Mouse (Mus musculus) liver, embryonic 14.5 days (tissue): Measurements from ENCODE around the gene Rbfox1. TPM values are rescaled to one million over a fixed set of nuclear protein-coding genes. Genes with fewer than 3 reads are reported as not detected.

ENCODE experiments used
- ATAC-seq: fragments of 200-750 bp; cut with Nextera tagmentation; 2 replicates; pipeline ENCODE4 v1.8.0; 2017; ENCODE audit warnings: moderate number of reproducible peaks, mild to moderate bottlenecking, moderate library complexity; ENCODE audit not compliant: insufficient read depth
- DNase-seq, 3 experiments: peaks; one replicate each; pipeline ENCODE4 v3.0.0-alpha.2; 2012 to 2013; ENCODE audit warnings: low read depth in 3 of 3, low spot score in 3 of 3
- H3K27ac ChIP-seq: fragments of 300-500 bp; sonication (generic); 2 replicates; pipeline ENCODE4 v1.5.1; 2014; ENCODE audit warnings: moderate library complexity, mild to moderate bottlenecking, control low read depth, inconsistent platforms
- H3K27me3 ChIP-seq: fragments of 300-500 bp; sonication (generic); 2 replicates; pipeline ENCODE4 v1.6.1; 2014; ENCODE audit warnings: mild to moderate bottlenecking, low read length, moderate library complexity; ENCODE audit not compliant: control insufficient read depth, insufficient read depth
- H3K36me3 ChIP-seq: fragments of 300-500 bp; sonication (generic); replicated peaks from 2 replicates; pipeline ENCODE4 v1.6.1; 2014; ENCODE audit warnings: low read depth; ENCODE audit not compliant: control insufficient read depth, insufficient read depth
- H3K4me1 ChIP-seq, 2 experiments: fragments of 200-500 bp in 1 of 2; fragments of 300-500 bp in 1 of 2; sonication (generic) in 1 of 2; replicated peaks; 2 replicates each; pipeline ENCODE4 v1.6.1; 2012 to 2014; ENCODE audit warnings: antibody characterized with exemption in 1 of 2, inconsistent platforms in 1 of 2, low read length in 1 of 2; ENCODE audit not compliant: control insufficient read depth in 2 of 2, insufficient read depth in 2 of 2
- H3K4me2 ChIP-seq: fragments of 300-500 bp; sonication (generic); 2 replicates; pipeline ENCODE4 v1.6.1; 2014; ENCODE audit warnings: low read depth, mild to moderate bottlenecking, control low read depth, moderate library complexity
- H3K4me3 ChIP-seq, 2 experiments: fragments of 200-500 bp in 1 of 2; fragments of 300-500 bp in 1 of 2; sonication (generic) in 1 of 2; 2 replicates each; pipeline ENCODE4 v1.5.1; 2012 to 2014; ENCODE audit warnings: low read depth in 2 of 2, low read length in 2 of 2, mild to moderate bottlenecking in 2 of 2, control low read depth in 1 of 2, inconsistent platforms in 1 of 2, moderate library complexity in 1 of 2; ENCODE audit not compliant: insufficient read depth in 1 of 2
- H3K9ac ChIP-seq: fragments of 300-500 bp; sonication (generic); replicated peaks from 2 replicates; pipeline ENCODE4 v1.6.1; 2014; ENCODE audit warnings: mild to moderate bottlenecking, control low read depth, moderate library complexity
- H3K9me3 ChIP-seq: fragments of 300-500 bp; sonication (generic); 2 replicates; pipeline ENCODE4 v1.6.1; 2016; ENCODE audit warnings: low read length, mixed read lengths; ENCODE audit not compliant: control insufficient read depth
- CTCF ChIP-seq: IDR thresholded peaks from 2 replicates; pipeline ENCODE4 v1.5.1; 2016; ENCODE audit warnings: antibody characterized with exemption, low read depth, control low read depth
- EP300 ChIP-seq: IDR thresholded peaks from 2 replicates; pipeline ENCODE4 v1.6.1; 2016; ENCODE audit warnings: antibody characterized with exemption, low read depth
- WGBS: fragments of 180-500 bp; shearing (Covaris S2); extraction: QIAGEN DNeasy Blood & Tissue Kit; methylation state at CpG from one replicate; pipeline ENCODE4 v1.1.7; 2014; ENCODE audit not compliant: insufficient replicate concordance; 5-methylcytosine and 5-hydroxymethylcytosine counted together
- polyA plus RNA-seq, 2 experiments: library from polyadenylated mRNA; depleted of rRNA in 1 of 2; stranded (reverse) in 1 of 2; unstranded in 1 of 2; fragments of >200 nt; fragmentation: Nextera tagmentation in 1 of 2; extraction: Ambion mirVana in 1 of 2; gene quantifications; 2 replicates each; pipeline versions ENCODE4 v1.2.1 to v1.2.3; 2012 to 2014

Gene Rbfox1
- polyA plus RNA-seq, 2 experiments: 0.02 TPM; not detected in 1

- no peak for ATAC-seq
- 0 out of 4 replicates have a peak, but pooled peaks cover 0 to 1% of the 10 kb centered on the region in 2 experiments for H3K4me1 ChIP-seq
- no peak for DNase-seq
- H3K9me3 ChIP-seq: no peaks in the 10 kb centered on the region
- H3K36me3 ChIP-seq: no peaks in the 10 kb centered on the region
- H3K27ac ChIP-seq: no peak overlapping the region
- H3K4me2 ChIP-seq: no peak overlapping the region
- 41% methylated on average over 2 of the region's 2 CpGs for WGBS
- H3K4me3 ChIP-seq: no peak overlapping the region
- no peak overlapping the region for H3K9ac ChIP-seq
- TF ChIP-seq CTCF: no peak
- H3K27me3 ChIP-seq: no peaks in the 10 kb centered on the region
Observed at GRCm38 (mm10) chr16:7047421-7047820, 1162.3 kb downstream of the Rbfox1 start.

GRCm38 (mm10) chr16:7049162-7049971 lies 1164.2 kb downstream of the Rbfox1 start:
- H3K36me3 ChIP-seq: no peaks in the 10 kb centered on the region
- 0 out of 4 replicates have a peak, but pooled peaks cover 0 to 1% of the 10 kb centered on the region in 2 experiments for H3K4me1 ChIP-seq
- no peak overlapping the region for H3K4me3 ChIP-seq
- WGBS: 14% methylated on average over 18 of the region's 18 CpGs
- H3K4me2 ChIP-seq: no peak overlapping the region
- DNase-seq (peak in 1 of 3 experiments; percentile 9), ATAC-seq (no peak)
- H3K9ac ChIP-seq: no peak overlapping the region
- TF ChIP-seq EP300: no peak
- TF ChIP-seq CTCF: peak; percentile 65
- H3K27ac ChIP-seq: no peak overlapping the region
- H3K27me3 ChIP-seq: no peaks in the 10 kb centered on the region
- H3K9me3 ChIP-seq: no peaks in the 10 kb centered on the region

GRCm38 (mm10) chr16:7050945-7051344 lies 1165.8 kb downstream of the Rbfox1 start:
- 72% methylated on average over 9 of the region's 9 CpGs for WGBS

GRCm38 (mm10) chr16:7051991-7052390 lies 1166.8 kb downstream of the Rbfox1 start:
- Histone ChIP-seq H3K36me3 (no peaks in the 10 kb centered on the region), H3K4me2 (no peak overlapping the region), H3K4me1 (no peaks in the 10 kb centered on the region), H3K4me3 (no peak overlapping the region), H3K9me3 (no peaks in the 10 kb centered on the region), H3K27me3 (no peaks in the 10 kb centered on the region), H3K27ac (no peak overlapping the region), H3K9ac (no peak overlapping the region)
- 58% methylated on average over 9 of the region's 9 CpGs for WGBS
- no peak for ATAC-seq
- TF ChIP-seq CTCF (no peak), EP300 (no peak)
- DNase-seq: no peak

More at GRCm38 (mm10) chr16:7050945-7051344, 1165.8 kb downstream of the Rbfox1 start:
- TF ChIP-seq CTCF (no peak), EP300 (no peak)
- no peaks in the 10 kb centered on the region for H3K27me3 ChIP-seq
- H3K4me2 ChIP-seq: no peak overlapping the region
- DNase-seq (no peak), ATAC-seq (no peak)
- H3K27ac ChIP-seq: no peak overlapping the region
- H3K4me1 ChIP-seq: no peaks in the 10 kb centered on the region
- H3K9ac ChIP-seq: no peak overlapping the region
- H3K9me3 ChIP-seq: no peaks in the 10 kb centered on the region
- H3K4me3 ChIP-seq: no peak overlapping the region
- H3K36me3 ChIP-seq: no peaks in the 10 kb centered on the region

GRCm38 (mm10) chr16:7052408-7052807 lies 1167.3 kb downstream of the Rbfox1 start:
- no peak overlapping the region for H3K27ac ChIP-seq
- H3K4me1 ChIP-seq: no peaks in the 10 kb centered on the region
- no peaks in the 10 kb centered on the region for H3K36me3 ChIP-seq
- WGBS: 60% methylated on average over 9 of the region's 9 CpGs
- H3K27me3 ChIP-seq: no peaks in the 10 kb centered on the region
- TF ChIP-seq EP300 (no peak), CTCF (no peak)
- H3K4me3 ChIP-seq: no peak overlapping the region
- ATAC-seq (no peak), DNase-seq (no peak)
- no peak overlapping the region for H3K4me2 ChIP-seq
- no peaks in the 10 kb centered on the region for H3K9me3 ChIP-seq
- H3K9ac ChIP-seq: no peak overlapping the region
